Mouse (Mus musculus): Measurements from ENCODE around the gene Olfr1013.

The Olfr1013 gene

DNA sequence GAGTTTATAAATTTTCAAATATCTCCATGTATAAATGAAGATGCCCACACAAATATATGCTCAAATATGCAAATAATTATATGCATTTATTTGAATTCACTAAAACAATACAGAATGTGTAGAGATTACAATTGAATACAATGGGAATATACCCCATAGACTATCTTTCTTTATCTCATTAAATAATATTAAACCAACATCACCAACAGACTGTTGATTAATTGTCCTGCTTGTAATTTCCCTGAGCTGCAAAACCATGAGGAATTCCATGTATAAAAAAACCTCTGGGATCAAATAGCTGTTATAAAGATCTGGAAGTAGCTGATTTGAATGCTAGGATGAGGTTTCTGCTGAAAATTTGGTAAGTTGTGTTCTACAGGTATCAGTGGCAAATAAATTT, at the start of gene Olfr1013:
Gene Olfr1013 (plus strand): TSS at position 301 of the 400 bp plus-strand sequence.
- DNase-seq = no peak

- no peak for DNase-seq
Observed at GRCm38 (mm10) chr2:85725793-85726192, 41.1 kb upstream of the Olfr1013 start.

DNA sequence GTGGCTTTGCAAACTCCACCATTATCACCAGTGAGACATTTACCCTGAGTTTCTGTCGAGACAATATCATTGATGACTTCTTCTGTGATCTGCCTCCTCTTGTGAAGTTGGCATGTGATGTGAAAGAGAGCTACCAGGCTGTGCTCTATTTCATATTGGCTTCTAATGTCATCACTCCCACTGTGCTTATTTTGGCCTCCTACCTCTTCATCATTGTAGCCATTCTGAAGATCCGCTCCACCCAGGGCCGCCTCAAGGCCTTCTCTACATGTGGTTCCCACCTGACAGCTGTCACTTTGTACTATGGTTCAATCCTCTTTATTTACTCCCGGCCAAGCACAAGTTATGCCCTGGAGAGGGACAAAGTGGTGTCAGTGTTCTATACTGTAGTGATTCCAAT, 13.1 kb upstream of the Olfr1013 start:
- DNase-seq = no peak

- no peak for DNase-seq
Observed at GRCm38 (mm10) chr2:85762666-85763065, 4.2 kb upstream of the Olfr1013 start, which contains the start of gene Olfr1012. TSS of gene Olfr1012 (minus strand) at chr2:85762766.

- no peak for DNase-seq
Observed at GRCm38 (mm10) chr2:85772413-85772812, 5.5 kb downstream of the Olfr1013 start, which contains the start of gene Olfr1014. TSS of gene Olfr1014 (plus strand) at chr2:85772713.

- DNase-seq = no peak
Observed at GRCm38 (mm10) chr2:85781717-85782116, 14.8 kb downstream of the Olfr1013 start, which contains the start of gene Olfr1015. TSS of gene Olfr1015 (plus strand) at chr2:85782017.

GRCm38 (mm10) chr2:85792331-85792730, 25.4 kb downstream of the Olfr1013 start:
- no peak for DNase-seq

- no peak for DNase-seq
Observed at GRCm38 (mm10) chr2:85802444-85802843, 35.5 kb downstream of the Olfr1013 start, which contains the start of gene Olfr1016. TSS of gene Olfr1016 (minus strand) at chr2:85802544.

GRCm38 (mm10) chr2:85804501-85804900, 37.6 kb downstream of the Olfr1013 start:
- no peak for DNase-seq

DNA sequence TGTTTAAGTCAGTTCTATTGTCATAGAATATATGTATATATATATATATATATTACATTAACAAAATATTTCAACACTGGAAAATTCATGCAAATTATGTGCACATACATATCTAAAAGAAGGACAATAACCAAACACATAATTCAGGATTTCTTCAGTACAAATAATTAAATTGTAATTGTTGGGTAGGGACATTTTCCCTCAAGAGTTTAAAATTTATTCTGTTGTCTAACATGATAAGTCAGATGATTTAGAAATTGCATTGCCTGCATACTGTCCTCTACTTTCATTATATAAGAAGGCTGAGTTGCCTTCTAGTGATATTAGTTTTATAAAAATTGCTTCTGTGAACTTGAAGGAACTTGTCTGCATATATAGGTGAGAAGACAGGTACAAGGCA, 51.3 kb downstream of the Olfr1013 start, which contains the start of gene Olfr1018:
Gene Olfr1018 (plus strand): TSS at position 301 of the 400 bp plus-strand sequence.
- no peak for DNase-seq
